In genomic region chr3:127625701-127626399, GRCm38 (mm10) we compare ENCODE assay signal across 8 mouse cellular contexts. TPM values are rescaled to one million over a fixed set of nuclear protein-coding genes. Genes with fewer than 3 reads are reported as not detected.
A peak's percentile ranks its signal among the peaks of the same experiment; 100 is the strongest.
DNase-seq lines count a peak whose midpoint lies in the region; ATAC-seq and TF ChIP-seq lines count a peak whose summit lies in the region.

No protein-coding gene starts in this region.

- intact Hi-C loops in heart, adult 2 months (cut with DNase I), result loop anchor here (2.0 to 5.0 kb wide), 2 partner anchors 137 to 321 kb away; no protein-coding TSS in a partner anchor
- intact Hi-C loops in heart, postnatal 25 days (cut with DNase I), result loop anchor here (2.0 kb wide), 2 partner anchors 137 to 323 kb away; no protein-coding TSS in a partner anchor

- no peaks in the 10 kb centered on the region for H3K79me2 ChIP-seq in heart, adult 2 months (replicated peaks; ENCODE audit: control insufficient read depth, insufficient read depth, low read length)
- no peaks in the 10 kb centered on the region for H3K79me2 ChIP-seq in macrophage (ENCODE audit: inconsistent target)

- peak overlapping the region; percentile 59 for H3K4me2 ChIP-seq in hindbrain, embryonic 12.5 days (replicated peaks)

- peaks cover 25% of the 10 kb centered on the region for H3K27me3 ChIP-seq in heart, adult 2 months (ENCODE audit: control insufficient read depth, insufficient read depth, low read length)
- peaks cover 56% of the 10 kb centered on the region for H3K27me3 ChIP-seq in hindbrain, embryonic 12.5 days

- TF ChIP-seq POLR2A in heart, adult 2 months (IDR thresholded peaks at IDR 0.05; ENCODE audit: insufficient read depth, low read depth, low read length), result no peak

- TF ChIP-seq EP300 in heart, adult 2 months (IDR thresholded peaks at IDR 0.05; ENCODE audit: insufficient read depth, low read depth, low read length), result no peak

- no peaks in the 10 kb centered on the region for H3K9me3 ChIP-seq in hindbrain, embryonic 12.5 days (replicated peaks)

- H3K27ac ChIP-seq in heart, adult 2 months, result no peak overlapping the region
- H3K27ac ChIP-seq in hindbrain, embryonic 12.5 days, result peak overlapping the region; percentile 17; the same call in 1 of the 2 replicates
- no peak overlapping the region for H3K27ac ChIP-seq in macrophage

- DNase-seq in heart, adult 2 months, result peak; percentile 17 to 40
- no peak for DNase-seq in heart, postnatal 25 days (ENCODE audit: low spot score)
- DNase-seq in c-Kit-positive CD71-positive TER-119-negative erythroid progenitor cells, embryonic 14.5 days (ENCODE audit: low read depth), result peak; percentile 35
- DNase-seq in left cerebral cortex, adult 8-10 months (ENCODE audit: low spot score in 2 of 2), result no peak
- DNase-seq in cerebellum, adult 9-11 months, result no peak
- DNase-seq in layer of hippocampus, adult 11-12 months (ENCODE audit: low spot score), result no peak

- no peak overlapping the region for H3K9ac ChIP-seq in heart, adult 2 months (ENCODE audit: low read depth, low read length)
- no peak overlapping the region; the same call in 1 of the 2 replicates for H3K9ac ChIP-seq in hindbrain, embryonic 12.5 days

- no peaks in the 10 kb centered on the region for H3K36me3 ChIP-seq in heart, adult 2 months (ENCODE audit: control insufficient read depth, insufficient read depth, low read length)
- H3K36me3 ChIP-seq in hindbrain, embryonic 12.5 days, result no peaks in the 10 kb centered on the region
- H3K36me3 ChIP-seq in macrophage (ENCODE audit: inconsistent target), result no peaks in the 10 kb centered on the region

- ATAC-seq in hindbrain, embryonic 12.5 days (ENCODE audit: low FRiP score), result peak; percentile 61

- no peaks in the 10 kb centered on the region; the same call in 1 of the 2 replicates for H3K4me1 ChIP-seq in heart, adult 2 months (ENCODE audit: control insufficient read depth, insufficient read depth, low read length)
- peaks cover 25% of the 10 kb centered on the region for H3K4me1 ChIP-seq in hindbrain, embryonic 12.5 days

- TF ChIP-seq CTCF in heart, adult 2 months (IDR thresholded peaks at IDR 0.05), result no peak

- WGBS in heart, adult 2 months, result 5% methylated on average over 28 of the region's 28 CpGs
- under 1% methylated on average over 28 of the region's 28 CpGs for WGBS in hindbrain, embryonic 12.5 days
- WGBS in macrophage (ENCODE audit: missing documents), result 3% methylated on average over 28 of the region's 28 CpGs

- peak overlapping the region; percentile 9; the same call in 1 of the 2 replicates for H3K4me3 ChIP-seq in heart, adult 2 months
- H3K4me3 ChIP-seq in hindbrain, embryonic 12.5 days, result peak overlapping the region; percentile 37
- peak overlapping the region; percentile 1; the same call in 1 of the 2 replicates for H3K4me3 ChIP-seq in macrophage (ENCODE audit: inconsistent target)

RNA-seq across cellular contexts. Expression of gene Neurog2, which starts 7.1 kb away (rescaled TPM):
- not detected for total RNA-seq in heart, adult 2 months (2021)
- not detected in 2 replicates for polyA plus RNA-seq in heart, adult 2 months (2012; rRNA removed)
- not detected for total RNA-seq in heart, postnatal 25 days (2021)
- polyA plus RNA-seq in hindbrain, embryonic 12.5 days (2016; fragmentation: Nextera tagmentation; extraction: Ambion mirVana), result 43.9 and 48.7 TPM in 2 replicates
- not detected for total RNA-seq in macrophage (2018; cell fraction: chromatin; rRNA removed)
- total RNA-seq in macrophage (2018; cell fraction: cytosol; rRNA removed), result not detected
- total RNA-seq in macrophage (2018; cell fraction: nucleus; rRNA removed), result not detected
- not detected in 3 replicates for polyA plus RNA-seq in macrophage (2018)
- total RNA-seq in left cerebral cortex, adult 8-10 months (2022), result under 1 TPM in 3 of 4 experiments, not detected in 1; 0.25 to 0.33 (median 0.32) TPM

Comparison
In these comparisons a context has a peak if more than half of its experiments do, and no peak if none do; other contexts are left out.
1. DNase-seq: peak in heart, adult 2 months (2 of 2) and c-Kit-positive CD71-positive TER-119-negative erythroid progenitor cells, embryonic 14.5 days (single experiment); none in heart, postnatal 25 days (single experiment), left cerebral cortex, adult 8-10 months (0 of 2), cerebellum, adult 9-11 months (single experiment) and layer of hippocampus, adult 11-12 months (single experiment).
2. Peak in every context shown above with its lines, with median percentiles within 50 percentile points of each other: H3K4me3 ChIP-seq.